Mouse (Mus musculus): ENCODE data around the gene Bcl7b.
A peak's percentile ranks its signal among the peaks of the same experiment; 100 is the strongest.

Gene Bcl7b

DNA sequence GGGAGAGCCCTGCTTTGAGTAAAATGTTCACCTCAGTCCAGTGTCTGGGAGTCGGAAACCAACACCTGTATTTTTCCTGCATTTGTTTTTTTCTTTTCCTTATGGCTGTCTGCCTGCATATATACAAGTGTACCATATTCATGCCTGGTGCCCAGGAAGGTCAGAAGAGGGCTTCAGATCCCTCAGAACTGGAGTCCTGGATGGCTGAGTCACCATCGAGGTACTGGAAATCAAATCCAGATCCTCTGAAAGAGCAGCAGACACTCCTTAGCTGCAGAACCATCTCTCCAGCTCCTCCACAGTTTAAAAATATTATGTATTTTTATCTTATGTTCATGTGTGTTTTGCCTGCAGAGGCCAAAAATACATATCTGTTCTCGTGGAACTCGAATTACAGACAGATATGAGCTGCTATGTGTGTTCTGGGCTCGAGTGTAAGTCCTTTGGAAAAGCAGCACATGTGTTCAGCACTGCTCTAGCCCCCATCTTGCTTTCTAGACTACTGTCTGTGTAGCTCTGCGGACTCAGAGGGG lies 3.7 kb downstream of the Bcl7b start:
- no peak for DNase-seq (ENCODE audit: low spot score)

DNA sequence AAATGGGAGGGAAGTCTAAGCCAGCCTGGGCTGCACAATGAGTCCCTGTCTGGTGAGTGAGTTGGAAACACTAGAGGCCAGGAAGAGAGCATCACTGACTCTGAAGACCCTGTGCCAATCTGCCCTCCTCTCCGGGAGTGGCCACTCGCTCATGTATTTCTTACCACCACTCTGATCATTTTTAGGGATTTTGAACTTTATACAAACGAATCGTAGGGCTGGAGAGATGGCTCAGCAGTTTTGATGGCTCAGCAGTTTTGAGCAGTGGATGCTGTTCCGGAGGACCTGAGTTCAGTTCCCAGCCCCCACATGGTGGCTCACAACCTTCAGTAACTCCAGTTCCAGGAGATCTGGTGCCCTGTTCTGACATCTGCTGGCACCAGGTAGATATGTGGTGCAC lies 4.9 kb downstream of the Bcl7b start:
- no peak for DNase-seq (ENCODE audit: low spot score)

DNA sequence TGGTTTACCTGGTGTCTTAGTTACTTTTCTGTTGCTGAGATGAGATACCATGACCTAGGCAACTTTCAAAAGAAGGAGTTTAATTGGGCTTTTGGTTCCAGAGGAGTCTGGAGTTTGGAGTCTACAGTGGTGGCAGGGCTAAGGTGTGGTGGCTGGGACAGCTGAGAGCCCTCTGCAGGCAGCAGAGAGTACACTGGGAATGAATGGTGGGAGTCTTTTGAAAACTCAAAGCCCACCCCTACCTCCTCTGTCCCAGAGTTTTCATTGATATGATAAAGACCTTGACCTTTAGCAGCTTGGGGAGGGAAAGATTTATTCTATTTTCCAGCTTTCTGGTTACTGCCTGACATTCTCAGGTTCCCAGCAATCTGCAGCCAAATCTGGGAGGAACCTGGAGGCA lies 7.0 kb downstream of the Bcl7b start:
- DNase-seq (ENCODE audit: low spot score) = no peak

DNA sequence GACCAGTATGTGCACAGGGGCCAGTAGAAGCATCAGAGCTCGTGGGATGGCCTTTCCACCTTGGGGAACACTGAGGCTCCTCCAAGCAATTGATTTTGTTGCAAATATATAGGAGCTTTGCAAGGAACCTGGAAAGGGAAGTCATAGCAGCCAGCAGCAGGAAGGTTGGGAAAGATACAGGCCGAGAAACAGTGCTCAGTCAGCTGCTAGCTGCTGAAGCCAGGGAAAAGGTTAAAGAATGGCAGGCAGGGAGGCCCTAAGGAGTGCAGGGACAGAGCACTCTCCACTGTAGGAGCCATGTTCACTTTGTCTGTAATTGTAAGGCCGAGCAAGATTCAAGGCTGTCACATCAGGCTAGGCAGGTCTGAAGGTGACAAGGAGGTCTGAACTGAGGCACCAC lies 10.4 kb downstream of the Bcl7b start:
- DNase-seq (ENCODE audit: low spot score) = no peak

DNA sequence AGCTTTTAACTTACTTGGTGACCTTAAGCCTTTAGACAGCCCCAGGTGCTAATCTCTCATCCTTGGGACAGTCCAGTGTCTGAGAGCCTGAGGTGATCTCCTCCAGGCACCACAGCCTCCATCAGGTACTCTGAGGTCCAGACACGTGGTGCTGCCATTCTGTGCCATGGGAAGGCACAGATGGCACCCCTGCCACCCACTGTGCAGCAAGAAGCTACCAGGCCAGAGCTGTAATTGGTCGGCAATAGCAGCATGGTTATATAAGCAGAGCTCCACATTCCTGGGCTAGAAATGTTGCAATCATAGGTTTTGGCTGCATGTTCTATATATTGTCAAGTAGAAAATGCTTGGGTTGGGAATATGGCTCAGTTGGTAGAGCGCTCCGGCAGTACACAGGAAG lies 10.9 kb downstream of the Bcl7b start:
- no peak for DNase-seq (ENCODE audit: low spot score)

DNA sequence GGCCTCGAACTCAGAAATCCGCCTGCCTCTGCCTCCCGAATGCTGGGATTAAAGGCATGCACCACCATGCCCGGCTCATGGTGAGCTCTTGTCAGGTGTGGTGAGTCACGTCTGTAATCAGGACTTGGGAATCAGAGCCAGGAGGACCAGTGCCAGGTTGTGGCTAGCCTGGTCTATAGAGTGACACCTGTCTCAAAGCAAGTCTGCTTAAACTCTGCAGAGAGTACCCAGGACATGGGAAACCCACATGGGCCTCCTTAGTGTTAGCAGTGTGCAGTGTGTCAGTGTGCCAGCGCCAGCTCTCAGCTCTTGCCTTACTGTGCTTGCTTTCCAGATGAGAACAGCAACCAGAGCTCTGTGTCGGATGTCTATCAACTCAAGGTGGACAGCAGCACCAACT lies 11.5 kb downstream of the Bcl7b start:
- no peak for DNase-seq (ENCODE audit: low spot score)

DNA sequence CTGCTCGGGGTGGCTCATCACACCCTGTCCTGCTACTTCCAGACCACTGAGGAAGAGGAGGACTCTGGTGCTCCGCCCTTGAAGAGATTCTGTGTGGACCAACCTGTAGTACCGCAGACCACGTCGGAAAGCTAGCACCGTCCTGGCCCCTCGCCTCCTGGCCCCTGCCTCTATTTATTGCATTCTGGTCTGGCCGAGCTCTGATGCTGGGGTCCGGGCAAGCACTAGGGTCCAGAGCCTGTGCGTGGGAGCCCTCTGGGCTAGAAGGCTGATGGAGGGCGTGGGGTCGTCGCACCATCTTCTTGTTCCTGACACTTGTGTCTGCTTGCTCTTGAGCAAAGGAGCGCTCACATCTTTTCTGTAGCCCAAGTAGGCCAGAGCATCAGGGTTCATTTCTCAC lies 12.7 kb downstream of the Bcl7b start:
- DNase-seq (ENCODE audit: low spot score) = no peak

DNA sequence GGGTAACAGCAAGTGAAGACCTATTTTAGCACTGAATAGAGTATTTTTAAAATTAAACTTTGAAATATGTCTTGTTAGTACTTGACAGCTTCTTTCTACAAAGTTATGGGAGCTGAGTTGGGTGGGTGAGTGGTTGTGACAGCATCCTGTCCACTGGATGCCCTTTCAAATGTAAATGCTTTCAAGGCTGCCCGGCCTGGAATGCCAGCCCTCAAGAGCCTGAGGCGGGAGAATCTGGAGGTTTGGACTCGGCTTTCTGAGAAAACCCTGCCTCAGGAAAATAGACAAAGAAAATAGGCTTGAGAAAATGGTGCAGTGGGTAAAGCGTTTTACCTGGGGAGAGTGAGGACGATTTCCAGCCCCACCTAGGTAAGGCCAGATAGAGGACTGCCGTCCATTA lies 13.7 kb downstream of the Bcl7b start:
- no peak for DNase-seq (ENCODE audit: low spot score)

DNA sequence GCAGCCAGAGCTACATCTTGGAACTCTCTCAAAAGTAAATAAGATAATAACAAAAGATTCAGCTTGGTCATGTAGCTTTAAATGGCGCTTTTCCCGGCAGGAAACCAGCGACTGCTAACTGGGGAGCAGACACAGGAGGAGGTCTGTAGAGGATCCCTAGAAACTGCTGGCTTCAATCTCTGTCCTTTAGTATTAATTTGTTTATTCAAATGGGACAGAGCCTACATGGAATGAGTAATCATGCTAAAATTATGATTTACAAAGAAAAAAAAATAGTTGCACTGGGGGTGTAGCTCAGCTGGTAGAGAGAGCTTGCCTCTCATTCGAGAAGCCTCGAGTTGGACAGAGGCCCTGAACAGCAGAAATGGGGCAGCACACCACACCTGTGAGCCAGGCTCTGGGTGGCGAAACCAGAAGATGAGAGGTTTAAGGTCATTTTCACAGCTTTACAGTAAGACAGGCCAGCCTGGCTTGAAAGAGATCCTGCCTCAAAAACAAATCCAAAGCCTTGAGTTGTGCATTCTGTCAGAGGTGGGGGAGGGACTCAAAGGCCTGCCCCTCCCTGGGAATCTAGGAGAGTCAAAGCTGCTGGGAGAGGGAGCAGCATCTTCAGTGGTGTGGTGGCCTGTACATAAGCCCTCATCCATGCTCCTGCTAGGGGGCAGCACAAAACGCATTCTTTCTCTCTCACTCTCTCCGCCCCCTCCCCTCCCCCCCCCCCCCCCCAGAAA lies 15.2 kb downstream of the Bcl7b start:
- DNase-seq (ENCODE audit: low spot score) = no peak

DNA sequence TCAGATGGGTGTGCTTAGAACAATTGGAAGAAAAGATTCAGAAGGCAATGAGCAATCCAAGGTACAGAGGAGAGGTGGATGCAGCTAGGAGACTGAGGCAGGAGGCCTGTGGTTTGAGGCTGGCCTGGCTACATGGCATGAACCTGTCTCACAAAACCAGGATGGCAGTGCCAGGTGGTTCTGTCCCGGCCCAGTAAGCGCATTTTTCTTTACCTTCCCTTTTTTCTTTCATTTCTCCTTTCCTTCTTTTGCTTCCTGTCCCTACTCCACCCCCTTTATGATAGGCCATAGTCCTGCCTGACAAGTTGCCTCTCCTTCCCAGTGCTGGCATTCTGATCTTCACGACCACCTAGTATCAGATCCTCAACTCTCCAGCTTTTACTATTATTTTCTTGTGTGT lies 16.9 kb downstream of the Bcl7b start:
- DNase-seq (ENCODE audit: low spot score) = peak; percentile 6

DNA sequence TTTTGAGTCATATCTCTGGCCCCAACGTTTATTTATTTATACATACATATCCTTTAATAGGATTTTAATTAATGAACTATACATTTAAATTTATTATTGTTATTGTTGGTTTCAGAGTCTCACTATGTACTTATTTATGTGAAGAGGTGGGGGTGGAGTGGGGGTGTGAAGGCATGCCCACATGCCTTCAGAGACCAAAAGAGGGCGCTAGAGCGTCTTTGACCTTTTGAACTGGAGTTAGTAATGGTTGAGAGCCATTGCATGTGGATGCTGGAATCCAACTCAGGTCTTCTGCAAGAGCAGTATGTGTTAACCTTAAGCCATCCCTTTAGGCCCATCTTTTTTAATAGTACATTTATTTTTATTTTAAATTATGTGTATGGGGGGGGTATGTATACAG lies 17.5 kb downstream of the Bcl7b start:
- DNase-seq (ENCODE audit: low spot score) = peak; percentile 44

DNA sequence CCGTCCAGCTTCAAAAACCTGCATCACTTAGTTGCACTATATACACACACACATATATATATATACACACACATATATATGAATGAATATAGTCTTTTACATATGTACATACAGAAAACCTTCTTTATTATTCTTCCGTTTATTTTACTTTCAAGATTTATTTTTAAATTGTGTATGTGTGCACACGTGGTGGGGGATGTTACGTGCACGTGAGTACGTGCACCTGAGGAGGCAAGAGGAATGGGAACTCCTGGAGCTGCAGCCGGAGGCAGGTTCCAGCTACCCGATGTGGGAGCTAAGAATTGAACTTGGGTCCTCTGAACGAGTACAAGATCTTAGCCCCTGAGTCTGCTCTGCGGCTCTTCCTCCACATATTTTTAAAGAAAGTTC lies 18.1 kb downstream of the Bcl7b start:
- peak; percentile 24 for DNase-seq (ENCODE audit: low spot score)

DNA sequence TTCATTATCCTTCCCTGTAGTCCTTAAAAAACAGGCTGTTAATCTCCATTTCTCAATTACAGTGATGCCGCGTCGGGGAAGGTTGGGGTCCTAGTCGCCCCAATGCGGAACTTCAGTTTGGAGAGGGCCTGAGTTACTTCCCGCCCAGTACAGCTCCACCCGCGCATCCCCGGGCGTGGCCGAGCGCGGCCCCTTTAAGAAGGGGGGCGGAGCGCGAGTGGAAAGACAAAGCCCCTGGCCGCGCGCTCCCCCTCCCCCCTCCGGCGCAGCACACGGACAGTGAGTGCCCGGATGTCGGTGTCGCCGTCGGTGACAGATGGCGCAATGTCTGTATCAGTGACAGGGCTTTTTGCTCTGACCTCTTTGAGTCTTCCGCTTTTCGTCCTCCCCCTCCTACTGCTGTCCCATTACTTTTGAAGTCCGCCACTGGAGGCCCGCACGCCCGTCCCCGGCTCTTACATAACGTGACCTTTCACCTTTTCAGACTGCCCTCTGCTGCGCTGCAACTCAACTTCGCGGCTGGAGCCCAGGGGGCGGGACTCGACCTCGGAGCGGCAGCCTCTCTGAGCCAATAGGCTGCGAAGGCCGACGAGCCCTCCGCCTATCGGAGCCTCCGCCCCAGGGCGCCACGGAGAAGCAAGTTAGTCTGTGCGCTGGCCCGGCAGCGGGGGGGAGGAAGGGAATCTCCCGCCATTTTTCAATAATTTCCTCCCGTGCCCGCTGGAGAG lies 18.7 kb downstream of the Bcl7b start, which contains the start of gene Baz1b:
Gene Baz1b (plus strand): TSS at position 644 of the 728 bp plus-strand sequence.
- peak; percentile 98 for DNase-seq (ENCODE audit: low spot score)

DNA sequence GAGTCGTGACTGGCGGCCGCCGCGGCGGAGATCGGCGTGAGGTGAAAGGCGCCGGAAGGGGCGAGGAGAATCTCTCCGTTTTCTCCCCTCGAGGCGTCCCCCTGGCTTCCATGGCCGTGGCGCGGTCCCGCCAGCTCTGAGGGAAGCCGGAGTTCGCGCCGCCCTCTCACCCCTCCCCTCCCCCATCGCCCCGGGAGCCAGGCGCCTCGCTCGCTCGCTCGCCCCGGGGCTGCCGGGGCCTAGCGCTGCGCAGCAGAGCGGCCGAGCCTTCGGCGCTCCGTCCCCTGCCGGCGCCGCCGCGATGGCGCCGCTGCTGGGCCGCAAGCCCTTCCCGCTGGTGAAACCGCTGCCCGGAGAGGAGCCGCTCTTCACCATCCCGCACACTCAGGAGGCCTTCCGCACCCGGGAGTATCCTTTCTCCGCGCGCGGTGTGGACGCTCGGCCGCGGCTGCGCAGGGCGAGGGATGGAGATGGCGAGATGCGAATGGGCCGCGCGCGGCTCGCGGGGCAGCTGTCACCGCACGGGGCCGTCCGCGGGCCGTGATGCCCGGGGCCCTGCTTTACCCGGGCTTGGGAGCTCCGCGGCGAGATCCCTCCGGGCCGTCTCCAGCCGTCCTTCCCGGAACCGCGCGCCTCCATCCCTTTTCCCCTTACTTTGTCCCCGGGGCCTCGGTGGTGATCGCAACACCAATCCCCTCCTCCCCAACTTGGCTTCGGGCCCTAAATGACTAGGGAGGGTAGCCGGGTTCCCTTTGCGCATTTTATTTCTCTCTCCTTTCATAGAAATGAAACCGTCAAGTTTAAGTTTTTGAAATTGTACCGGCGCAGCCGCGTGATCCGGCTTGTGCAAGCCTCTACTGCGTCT lies 19.5 kb downstream of the Bcl7b start:
- DNase-seq (ENCODE audit: low spot score) = peak; percentile 88

DNA sequence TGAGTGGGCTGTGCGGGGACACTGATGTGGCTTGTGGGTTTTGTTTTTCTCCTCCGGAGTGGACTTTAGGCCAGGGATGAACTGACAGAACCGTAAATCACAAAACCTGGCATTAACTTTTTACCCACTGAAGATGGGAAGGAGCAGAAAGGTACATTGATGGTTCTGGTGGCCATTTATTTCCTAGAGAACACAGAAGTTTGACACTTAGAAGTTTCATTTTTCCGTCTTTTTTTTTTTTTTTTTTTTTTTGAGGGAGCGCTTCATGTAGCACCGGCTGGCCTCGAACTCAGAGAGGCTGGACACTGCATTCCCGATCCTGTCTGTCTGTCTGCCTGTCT lies 20.1 kb downstream of the Bcl7b start:
- DNase-seq (ENCODE audit: low spot score) = no peak

DNA sequence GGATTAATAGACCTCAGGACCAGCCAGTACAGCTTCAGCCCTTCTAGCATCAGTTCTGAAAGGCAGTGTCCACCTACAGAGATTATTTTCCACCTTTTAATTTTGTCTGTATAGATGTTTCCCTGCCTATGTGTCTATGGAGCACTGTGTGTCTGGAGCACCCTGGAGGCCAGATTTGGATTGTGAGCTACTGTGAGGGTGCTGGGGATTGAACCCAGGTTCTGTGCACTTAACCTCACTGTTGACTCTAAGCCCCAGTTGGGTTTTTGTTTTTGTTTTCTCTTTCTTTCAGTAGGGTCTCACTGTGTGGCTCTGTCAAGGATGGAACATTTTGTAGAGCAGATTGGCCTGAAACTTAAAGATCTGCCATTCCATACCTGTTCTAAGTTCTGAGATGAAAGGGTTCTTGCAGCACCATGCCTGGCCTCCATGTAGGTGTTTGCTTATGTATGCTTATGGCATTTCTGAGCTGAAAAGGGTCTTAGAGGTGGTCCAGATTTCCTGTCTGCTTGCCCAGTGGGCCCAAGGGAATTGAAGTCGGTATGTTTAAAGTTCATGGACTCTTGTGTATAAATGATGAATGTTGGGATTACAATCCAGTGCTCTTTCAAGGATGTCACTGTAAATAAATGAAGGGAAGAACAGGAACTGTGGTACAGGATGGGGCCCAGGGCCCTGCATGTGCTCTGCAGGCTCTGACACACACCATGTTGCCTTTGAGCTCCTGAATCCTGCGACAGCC lies 21.4 kb downstream of the Bcl7b start:
- DNase-seq (ENCODE audit: low spot score) = no peak

DNA sequence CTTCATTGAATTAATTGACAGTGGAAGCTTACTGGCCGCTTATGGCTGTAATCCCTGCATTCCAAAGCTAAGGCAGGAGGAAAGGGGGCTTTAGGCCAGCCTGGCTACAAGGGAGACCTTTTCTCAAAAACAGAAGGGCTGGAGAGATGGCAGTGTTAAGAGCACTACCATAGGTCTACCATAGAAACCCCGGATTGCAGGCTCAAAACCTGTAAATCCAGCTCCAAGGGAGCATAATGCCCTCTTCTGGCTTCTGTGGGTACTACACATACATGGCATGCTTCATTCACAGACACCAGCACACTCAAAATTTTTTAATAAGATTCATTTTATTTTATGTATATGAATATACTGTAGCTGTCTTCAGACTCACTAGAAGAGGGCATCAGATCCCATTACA lies 23.5 kb downstream of the Bcl7b start:
- DNase-seq (ENCODE audit: low spot score) = peak; percentile 75

DNA sequence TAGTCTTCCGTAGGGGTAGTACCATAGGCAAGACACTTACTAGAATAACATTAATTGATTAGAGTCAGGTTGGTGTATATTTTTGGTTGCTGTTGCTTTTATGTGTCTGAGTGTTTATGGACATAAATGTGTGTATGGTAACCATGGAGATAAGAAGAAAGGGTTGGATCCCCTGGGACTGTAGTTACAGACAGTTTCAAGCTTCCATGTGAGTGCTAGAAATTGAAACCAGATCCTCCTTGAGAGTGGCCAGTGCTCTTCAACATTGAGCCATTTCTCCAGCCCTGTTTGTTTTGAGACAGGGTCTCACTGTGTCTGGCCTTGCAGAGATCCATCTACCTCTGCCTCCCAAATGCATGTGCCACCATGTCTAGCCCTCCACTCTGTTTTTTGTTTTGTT lies 24.3 kb downstream of the Bcl7b start:
- no peak for DNase-seq (ENCODE audit: low spot score)

DNA sequence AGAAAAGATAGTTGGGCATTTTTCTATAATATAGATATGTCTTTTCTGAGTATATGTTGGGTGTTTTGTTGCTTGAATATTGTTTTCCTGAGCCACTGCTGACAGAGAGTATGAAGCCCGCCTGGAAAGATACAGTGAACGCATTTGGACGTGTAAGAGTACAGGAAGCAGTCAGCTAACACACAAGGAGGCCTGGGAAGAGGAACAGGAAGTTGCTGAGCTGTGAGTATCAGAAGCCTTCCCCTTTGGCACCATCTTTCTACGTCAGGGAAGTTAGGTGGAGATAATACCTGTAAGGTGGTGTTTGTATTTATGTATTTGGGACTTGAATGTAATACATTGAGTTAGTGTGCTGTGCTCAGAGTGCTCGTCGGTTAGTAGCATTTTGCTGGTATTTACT lies 28.3 kb downstream of the Bcl7b start:
- no peak for DNase-seq (ENCODE audit: low spot score)

DNA sequence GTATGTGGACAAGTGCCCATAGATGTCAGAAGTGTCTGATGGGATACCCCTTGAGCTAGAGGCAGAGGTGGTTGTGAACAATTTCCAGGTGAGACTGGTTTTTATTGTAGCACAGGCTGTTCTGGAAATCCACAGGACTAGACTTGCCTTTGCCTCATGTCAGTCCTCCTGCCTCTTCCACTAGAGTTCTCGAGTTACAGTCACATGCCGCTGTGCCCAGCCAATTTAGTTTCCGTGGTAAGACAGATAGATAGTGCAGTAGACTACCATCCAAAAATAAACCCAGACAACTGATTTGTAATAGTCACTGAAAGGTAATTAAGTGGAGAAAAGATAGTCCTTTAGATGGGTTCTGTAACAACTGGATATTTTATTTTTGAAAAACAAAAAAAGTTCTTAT lies 34.7 kb downstream of the Bcl7b start:
- no peak for DNase-seq (ENCODE audit: low spot score)

DNA sequence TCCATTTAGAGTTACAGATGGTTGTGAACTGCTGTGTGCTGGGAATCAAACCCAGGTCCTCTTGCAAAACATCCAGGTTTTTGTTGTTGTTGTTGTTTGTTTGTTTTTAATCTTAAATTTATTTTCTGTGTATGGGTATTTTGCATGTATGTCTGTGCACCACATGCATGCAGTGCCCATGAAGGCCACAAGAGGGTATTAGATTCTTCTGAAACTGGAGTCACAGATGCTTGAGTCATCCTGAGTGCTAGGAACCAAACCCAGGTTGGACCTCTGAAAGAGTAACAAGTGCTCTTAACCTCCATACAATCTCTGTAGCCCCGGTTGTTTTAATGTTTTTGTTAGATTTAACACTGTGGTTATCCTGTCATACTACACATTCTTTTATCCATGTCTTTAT lies 40.1 kb downstream of the Bcl7b start:
- no peak for DNase-seq (ENCODE audit: low spot score)

DNA sequence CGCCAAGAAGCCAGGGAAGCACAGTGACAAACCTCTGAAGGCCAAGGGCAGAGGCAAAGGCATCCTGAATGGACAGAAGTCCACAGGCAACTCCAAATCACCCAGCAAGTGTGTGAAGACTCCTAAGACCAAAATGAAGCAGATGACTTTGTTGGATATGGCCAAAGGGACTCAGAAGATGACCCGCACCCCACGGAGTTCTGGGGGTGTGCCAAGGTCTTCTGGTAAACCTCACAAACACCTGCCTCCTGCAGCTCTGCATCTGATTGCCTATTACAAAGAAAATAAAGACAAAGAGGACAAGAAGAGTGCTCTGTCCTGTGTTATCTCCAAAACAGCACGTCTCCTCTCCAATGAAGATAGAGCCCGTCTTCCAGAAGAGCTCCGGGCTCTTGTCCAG lies 48.8 kb downstream of the Bcl7b start:
- DNase-seq (ENCODE audit: low spot score) = peak; percentile 49
